In genomic region chr13:59348510-59348909, GRCm38 (mm10) we compare ENCODE assay signal across 22 mouse cellular contexts.
A peak's percentile ranks its signal among the peaks of the same experiment; 100 is the strongest.
DNase-seq lines count a peak whose midpoint lies in the region; ATAC-seq and TF ChIP-seq lines count a peak whose summit lies in the region.
"Had no signal": no experiment of that assay in that cellular context is flagged by ENCODE, and none has a peak within 500 bp of the region (broad histone marks: within the 10 kb centered on the region; RNA-seq: fewer than 3 reads in every experiment).

No protein-coding gene starts in this region.

- H3K4me1 ChIP-seq in forebrain, postnatal 0 days (ENCODE audit: insufficient read depth): no peaks in the 10 kb centered on the region
- H3K4me1 ChIP-seq in forebrain, embryonic 11.5 days (replicated peaks; ENCODE audit: control insufficient read depth, insufficient read depth, low read length): no peaks in the 10 kb centered on the region
- H3K4me1 ChIP-seq: embryonic facial prominence, embryonic 10.5 days; hindbrain, embryonic 10.5 days; kidney, embryonic 15.5 days; megakaryocyte, embryonic 14.5 days had no signal

- H3K27me3 ChIP-seq in forebrain, postnatal 0 days (ENCODE audit: insufficient read depth, low read length): no peaks in the 10 kb centered on the region
- no peaks in the 10 kb centered on the region for H3K27me3 ChIP-seq in forebrain, embryonic 11.5 days (ENCODE audit: control insufficient read depth, insufficient read depth, low read length)
- H3K27me3 ChIP-seq: kidney, embryonic 15.5 days; limb, embryonic 12.5 days; megakaryocyte, embryonic 14.5 days had no signal

- no peak overlapping the region for H3K4me3 ChIP-seq in forebrain, postnatal 0 days (ENCODE audit: low read depth, low read length)
- no peak overlapping the region for H3K4me3 ChIP-seq in forebrain, embryonic 11.5 days (ENCODE audit: low read depth, low read length)
- no peak overlapping the region for H3K4me3 ChIP-seq in layer of hippocampus, adult 2 months
- H3K4me3 ChIP-seq: embryonic facial prominence, embryonic 10.5 days; hindbrain, embryonic 10.5 days; kidney, embryonic 15.5 days; limb, embryonic 12.5 days; megakaryocyte, embryonic 14.5 days had no signal

- H3K9me3 ChIP-seq in forebrain, postnatal 0 days (ENCODE audit: low read length): no peaks in the 10 kb centered on the region
- H3K9me3 ChIP-seq in forebrain, embryonic 11.5 days (ENCODE audit: control insufficient read depth, low read length): no peaks in the 10 kb centered on the region; the same call in 1 of the 2 replicates
- H3K9me3 ChIP-seq: kidney, embryonic 15.5 days; limb, embryonic 12.5 days had no signal

- no peak for ATAC-seq in forebrain, postnatal 0 days
- no peak for ATAC-seq in forebrain, embryonic 11.5 days (replicated peaks; ENCODE audit: low FRiP score)
- ATAC-seq: forebrain, embryonic 16.5 days; midbrain, embryonic 16.5 days had no signal

- H3K27ac ChIP-seq in forebrain, postnatal 0 days (ENCODE audit: low read depth, low read length): no peak overlapping the region
- no peak overlapping the region for H3K27ac ChIP-seq in forebrain, embryonic 11.5 days (ENCODE audit: low read depth, low read length)
- no peak overlapping the region for H3K27ac ChIP-seq in layer of hippocampus, adult 2 months
- H3K27ac ChIP-seq: embryonic facial prominence, embryonic 10.5 days; hindbrain, embryonic 10.5 days; kidney, embryonic 15.5 days; limb, embryonic 12.5 days had no signal

- TF ChIP-seq CTCF in forebrain, postnatal 0 days (IDR thresholded peaks at IDR 0.05; ENCODE audit: low read depth): peak; percentile 47
- peak; percentile 65 for TF ChIP-seq CTCF in layer of hippocampus, adult 2 months (conservative IDR thresholded peaks at IDR 0.05)

- no peaks in the 10 kb centered on the region for H3K36me3 ChIP-seq in forebrain, postnatal 0 days (ENCODE audit: insufficient read depth)
- no peaks in the 10 kb centered on the region for H3K36me3 ChIP-seq in forebrain, embryonic 11.5 days (ENCODE audit: control insufficient read depth, insufficient read depth, low read length)
- H3K36me3 ChIP-seq: embryonic facial prominence, embryonic 10.5 days; hindbrain, embryonic 10.5 days; kidney, embryonic 15.5 days; limb, embryonic 12.5 days had no signal

- H3K9ac ChIP-seq in forebrain, postnatal 0 days: no peak overlapping the region
- H3K9ac ChIP-seq in forebrain, embryonic 11.5 days (ENCODE audit: low read length): no peak overlapping the region
- H3K9ac ChIP-seq: kidney, embryonic 15.5 days; limb, embryonic 12.5 days had no signal

- H3K4me2 ChIP-seq in forebrain, postnatal 0 days (ENCODE audit: low read depth): no peak overlapping the region
- no peak overlapping the region for H3K4me2 ChIP-seq in forebrain, embryonic 11.5 days (ENCODE audit: low read depth, low read length, severe bottlenecking)
- H3K4me2 ChIP-seq: kidney, embryonic 15.5 days; limb, embryonic 12.5 days; liver, embryonic 11.5 days had no signal

- no peak for DNase-seq in forebrain, postnatal 0 days
- DNase-seq in forebrain, embryonic 11.5 days (ENCODE audit: low spot score): no peak
- DNase-seq in layer of hippocampus, adult 2 months (ENCODE audit: low spot score in 2 of 2): no peak
- DNase-seq in layer of hippocampus, adult 18-20 months (ENCODE audit: low spot score in 2 of 2): no peak
- DNase-seq in right cerebral cortex, postnatal 14 days: peak; percentile 33
- no peak for DNase-seq in right cerebral cortex, adult 18-20 months
- peak; percentile 43 for DNase-seq in ZHBTc4 (ENCODE audit: low read depth, low spot score)
- DNase-seq in retina, postnatal 1 day: no peak
- DNase-seq: adrenal gland, postnatal 25 days; cerebellum, adult 9-11 months; kidney, adult 11 months; lung, adult 2 months; lung, postnatal 36 days; thymus, postnatal 36 days had no signal

Comparison
In these comparisons a context has a peak if more than half of its experiments do, and no peak if none do; other contexts are left out.
1. DNase-seq: peak in right cerebral cortex, postnatal 14 days (single experiment) and ZHBTc4 (single experiment); none in forebrain, postnatal 0 days (single experiment), forebrain, embryonic 11.5 days (single experiment), layer of hippocampus, adult 2 months (0 of 2), layer of hippocampus, adult 18-20 months (0 of 2), right cerebral cortex, adult 18-20 months (single experiment) and retina, postnatal 1 day (single experiment).